Mouse (Mus musculus) heart, adult 2 months (tissue): Measurements from ENCODE around the gene Mybph. TPM values are rescaled to one million over a fixed set of nuclear protein-coding genes. Genes with fewer than 3 reads are reported as not detected.
A peak's percentile ranks its signal among the peaks of the same experiment; 100 is the strongest.

Experiments used
- DNase-seq, 2 experiments: peaks; one replicate each; pipeline ENCODE4 v3.0.0; 2021
- H3K27ac ChIP-seq: fragments of 200-600 bp; 2 replicates; pipeline ENCODE4 v1.8.1; 2022
- H3K27me3 ChIP-seq: fragments of 200-500 bp; 2 replicates; pipeline ENCODE4 v1.6.1; 2012; ENCODE audit warnings: mild to moderate bottlenecking, low read length, inconsistent platforms, mixed read lengths; ENCODE audit not compliant: control insufficient read depth, insufficient read depth
- H3K36me3 ChIP-seq: fragments of 200-500 bp; 2 replicates; pipeline ENCODE4 v1.6.1; 2012; ENCODE audit warnings: low read length, inconsistent platforms; ENCODE audit not compliant: control insufficient read depth, insufficient read depth
- H3K4me1 ChIP-seq: fragments of 200-500 bp; 2 replicates; pipeline ENCODE4 v1.6.1; 2011; ENCODE audit warnings: low read length; ENCODE audit not compliant: control insufficient read depth, insufficient read depth
- H3K4me3 ChIP-seq: fragments of 200-600 bp; 2 replicates; pipeline ENCODE4 v1.8.1; 2022
- H3K79me2 ChIP-seq: fragments of 200-500 bp; replicated peaks from 2 replicates; pipeline ENCODE4 v1.6.1; 2012; ENCODE audit warnings: mild to moderate bottlenecking, inconsistent platforms, low read length, moderate library complexity, mixed read lengths; ENCODE audit not compliant: control insufficient read depth, insufficient read depth
- H3K9ac ChIP-seq: fragments of 200-500 bp; 2 replicates; pipeline ENCODE4 v1.6.1; 2012; ENCODE audit warnings: low read depth, mild to moderate bottlenecking, control low read depth, inconsistent platforms, low read length, mixed read lengths
- CTCF ChIP-seq: fragments of 200-600 bp; IDR thresholded peaks from 2 replicates; pipeline ENCODE4 v1.8.1; 2022; ENCODE audit warnings: antibody characterized with exemption, mild to moderate bottlenecking, moderate library complexity
- EP300 ChIP-seq: fragments of 200-500 bp; IDR thresholded peaks from 2 replicates; pipeline ENCODE4 v1.6.1; 2011; ENCODE audit warnings: low read depth, low read length, control low read depth; ENCODE audit not compliant: insufficient read depth
- POLR2A ChIP-seq: fragments of 200-500 bp; IDR thresholded peaks from 2 replicates; pipeline ENCODE4 v1.6.1; 2011; ENCODE audit warnings: mild to moderate bottlenecking, low read depth, low read length, control low read depth; ENCODE audit not compliant: insufficient read depth
- WGBS: fragments of 180-500 bp; shearing (Covaris S2); methylation state at CpG from one replicate; pipeline ENCODE4 v1.1.7; 2018; 5-methylcytosine and 5-hydroxymethylcytosine counted together
- intact Hi-C: fragments of 180-260 bp; cut with DNase I; formaldehyde crosslinking; loops from one replicate; pipeline ENCODE4 v1.15.1; 2025
- polyA plus RNA-seq: library from polyadenylated mRNA; depleted of rRNA; stranded (reverse); fragments of >200 nt; gene quantifications from 2 replicates; pipeline ENCODE4 v1.2.3, GENCODE M21; 2012
- total RNA-seq, 2 experiments: library from RNA; stranded (reverse); gene quantifications; 2 replicates each; pipeline ENCODE4 v1.2.3; 2021

The Mybph gene
- total and polyA plus RNA-seq, 3 experiments = 0.16 TPM; not detected in 2

DNA sequence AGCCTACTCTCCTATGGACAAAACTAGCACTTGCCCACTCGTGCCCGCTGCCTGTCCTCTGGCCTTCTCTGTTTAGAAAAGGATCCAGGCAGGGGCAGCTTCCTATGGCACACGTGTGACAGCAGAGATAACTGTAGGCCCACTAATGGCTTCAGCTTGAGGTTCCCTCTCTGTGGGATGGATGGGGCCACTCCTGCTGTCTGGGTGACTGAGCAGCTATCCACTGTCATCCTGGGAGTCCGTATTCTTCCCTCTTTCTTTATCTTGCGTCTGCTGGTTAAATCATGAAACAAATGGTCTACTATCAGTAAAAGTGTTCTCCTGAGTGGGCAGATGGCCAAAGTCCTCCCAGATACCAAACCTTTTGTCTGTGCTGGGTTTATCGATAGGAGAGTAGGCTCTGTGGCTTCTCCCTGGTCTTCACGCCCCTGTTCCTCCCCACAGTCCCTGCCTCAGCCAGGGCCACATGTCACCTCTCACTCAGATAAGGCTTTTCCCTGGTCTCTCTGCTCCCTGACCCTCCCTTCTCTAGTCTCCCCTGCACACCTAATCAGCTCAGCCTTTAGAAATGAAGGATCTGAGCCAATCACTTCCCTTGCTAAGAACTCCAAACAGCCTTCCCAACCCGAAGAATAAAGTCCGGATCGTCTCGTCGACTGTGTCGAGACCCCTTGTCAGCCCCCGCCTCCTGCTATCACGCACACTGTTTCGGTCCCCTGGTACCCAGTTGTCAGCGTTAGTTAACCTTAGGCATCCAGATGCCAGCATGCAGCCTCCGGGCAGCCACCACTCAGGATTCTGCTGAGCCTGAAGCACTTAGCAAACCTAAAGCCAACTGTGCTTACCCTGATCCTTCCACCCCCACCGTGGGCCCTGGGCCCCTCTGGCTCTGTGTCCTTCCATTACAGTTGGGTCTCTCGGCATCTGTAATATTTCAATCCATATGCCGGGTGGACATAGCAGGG is 40.3 kb upstream of the Mybph start:
- Histone ChIP-seq H3K4me1 (no peaks in the 10 kb centered on the region), H3K9ac (no peak overlapping the region), H3K36me3 (no peaks in the 10 kb centered on the region), H3K4me3 (no peak overlapping the region), H3K27ac (no peak overlapping the region), H3K79me2 (no peaks in the 10 kb centered on the region), H3K27me3 (no peaks in the 10 kb centered on the region)
- intact Hi-C loops = loop anchor here (1.0 to 2.0 kb wide), 2 partner anchors 44 to 179 kb away; partner anchors contain the start of gene Ppfia4
- TF ChIP-seq EP300 = no peak
- TF ChIP-seq CTCF = no peak
- no peak for TF ChIP-seq POLR2A
- WGBS = 54% methylated on average over 21 of the region's 21 CpGs
- DNase-seq = no peak

DNA sequence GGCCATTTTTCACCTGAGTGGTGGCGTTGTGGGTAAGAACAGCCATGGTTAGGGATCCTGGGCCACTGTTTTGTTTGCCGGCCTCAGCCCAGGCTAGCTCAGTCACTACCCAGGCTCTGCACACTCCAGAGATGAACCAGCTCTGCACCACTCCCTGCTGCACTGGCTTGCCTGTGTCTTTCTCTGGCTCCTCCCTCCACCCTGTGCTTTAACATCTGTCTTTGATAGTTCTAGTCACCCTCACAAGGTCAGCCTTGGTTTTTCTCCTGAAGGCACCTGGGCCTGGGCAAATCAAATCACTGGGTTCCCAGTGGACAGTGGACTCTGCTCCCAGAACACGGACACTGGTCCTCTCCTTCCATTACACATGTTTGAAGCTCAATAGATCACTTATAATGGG is 39.1 kb upstream of the Mybph start:
- no peak for TF ChIP-seq POLR2A
- intact Hi-C loops = no loop called here
- H3K36me3 ChIP-seq = no peaks in the 10 kb centered on the region
- no peaks in the 10 kb centered on the region for H3K27me3 ChIP-seq
- no peak for DNase-seq
- H3K79me2 ChIP-seq = no peaks in the 10 kb centered on the region
- H3K4me1 ChIP-seq = no peaks in the 10 kb centered on the region
- no peak overlapping the region for H3K27ac ChIP-seq
- H3K9ac ChIP-seq = no peak overlapping the region
- 93% methylated on average over 3 of the region's 3 CpGs for WGBS
- no peak overlapping the region for H3K4me3 ChIP-seq

DNA sequence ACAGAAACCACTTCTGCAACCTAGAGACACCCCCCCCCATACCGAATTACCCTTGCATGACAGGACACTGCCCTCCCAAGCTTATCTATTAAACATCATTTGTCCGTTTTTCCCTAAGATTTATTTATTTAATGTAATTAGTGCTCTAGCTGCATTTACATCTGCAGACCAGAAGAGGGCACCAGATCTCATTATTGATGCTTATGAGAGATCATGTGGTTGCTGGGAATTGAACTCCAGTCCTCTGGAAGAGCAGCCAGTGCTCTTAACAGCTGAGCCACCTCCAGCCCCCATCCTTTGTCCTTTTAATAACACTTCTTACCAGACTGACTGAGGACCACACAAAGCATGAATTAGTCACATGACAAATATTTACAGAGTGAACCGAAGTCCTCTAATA is 38.6 kb upstream of the Mybph start:
- WGBS = 64% methylated on average over 3 of the region's 3 CpGs
- intact Hi-C loops = no loop called here
- Histone ChIP-seq H3K36me3 (no peaks in the 10 kb centered on the region), H3K9ac (no peak overlapping the region), H3K4me1 (no peaks in the 10 kb centered on the region), H3K27me3 (no peaks in the 10 kb centered on the region), H3K27ac (no peak overlapping the region), H3K4me3 (no peak overlapping the region), H3K79me2 (no peaks in the 10 kb centered on the region)
- no peak for DNase-seq
- no peak for TF ChIP-seq POLR2A
- peak; percentile 59 for TF ChIP-seq CTCF
- no peak for TF ChIP-seq EP300

DNA sequence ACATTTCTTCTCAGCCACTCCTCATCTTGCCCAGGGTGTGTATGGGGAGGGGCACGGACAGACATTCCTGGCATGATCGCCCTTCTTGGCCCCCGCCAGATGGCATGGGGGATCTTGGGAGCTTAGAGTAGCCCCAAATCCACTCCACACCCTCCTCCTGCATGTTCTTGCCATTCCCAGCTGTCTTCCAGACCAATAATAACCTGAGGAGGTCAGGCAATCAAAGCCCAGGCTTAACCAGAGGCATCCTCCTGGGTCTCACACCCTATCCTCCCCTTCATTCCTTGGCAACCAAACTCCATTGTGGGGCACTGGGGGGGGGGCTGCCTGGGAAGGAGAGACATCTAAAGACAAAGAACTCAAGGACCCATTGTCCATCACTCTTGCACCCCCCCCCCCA is 32.8 kb upstream of the Mybph start:
- intact Hi-C loops = no loop called here
- TF ChIP-seq CTCF = no peak
- Histone ChIP-seq H3K9ac (no peak overlapping the region), H3K27ac (no peak overlapping the region), H3K4me3 (no peak overlapping the region), H3K79me2 (no peaks in the 10 kb centered on the region), H3K27me3 (no peaks in the 10 kb centered on the region), H3K4me1 (no peaks in the 10 kb centered on the region), H3K36me3 (no peaks in the 10 kb centered on the region)
- DNase-seq = no peak
- 88% methylated on average over 3 of the region's 3 CpGs for WGBS

DNA sequence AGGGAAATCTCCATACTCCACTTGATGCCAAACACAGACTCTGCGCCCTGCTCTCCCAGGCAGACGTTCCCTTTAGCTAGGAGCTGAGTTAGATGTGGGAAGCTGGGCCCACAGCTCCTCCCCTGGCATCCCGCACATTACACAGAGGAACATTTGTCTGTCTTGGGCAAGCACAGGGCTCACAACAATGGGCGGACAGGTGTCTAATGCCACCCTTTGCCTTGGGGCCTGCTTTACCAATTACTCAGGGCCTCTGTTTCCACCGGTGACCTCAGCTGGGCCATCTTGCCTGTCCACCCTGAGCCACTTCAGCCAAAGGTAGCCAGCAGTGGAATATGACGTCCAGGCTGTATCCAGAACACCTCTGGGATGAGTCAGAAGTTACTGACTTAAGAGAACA is 31.8 kb upstream of the Mybph start:
- Histone ChIP-seq H3K27me3 (no peaks in the 10 kb centered on the region), H3K4me3 (no peak overlapping the region), H3K36me3 (no peaks in the 10 kb centered on the region), H3K27ac (no peak overlapping the region), H3K79me2 (no peaks in the 10 kb centered on the region), H3K4me1 (no peaks in the 10 kb centered on the region), H3K9ac (no peak overlapping the region)
- intact Hi-C loops = no loop called here
- WGBS = 81% methylated on average over 6 of the region's 6 CpGs
- no peak for DNase-seq
- TF ChIP-seq POLR2A = no peak
- no peak for TF ChIP-seq EP300
- TF ChIP-seq CTCF = no peak

DNA sequence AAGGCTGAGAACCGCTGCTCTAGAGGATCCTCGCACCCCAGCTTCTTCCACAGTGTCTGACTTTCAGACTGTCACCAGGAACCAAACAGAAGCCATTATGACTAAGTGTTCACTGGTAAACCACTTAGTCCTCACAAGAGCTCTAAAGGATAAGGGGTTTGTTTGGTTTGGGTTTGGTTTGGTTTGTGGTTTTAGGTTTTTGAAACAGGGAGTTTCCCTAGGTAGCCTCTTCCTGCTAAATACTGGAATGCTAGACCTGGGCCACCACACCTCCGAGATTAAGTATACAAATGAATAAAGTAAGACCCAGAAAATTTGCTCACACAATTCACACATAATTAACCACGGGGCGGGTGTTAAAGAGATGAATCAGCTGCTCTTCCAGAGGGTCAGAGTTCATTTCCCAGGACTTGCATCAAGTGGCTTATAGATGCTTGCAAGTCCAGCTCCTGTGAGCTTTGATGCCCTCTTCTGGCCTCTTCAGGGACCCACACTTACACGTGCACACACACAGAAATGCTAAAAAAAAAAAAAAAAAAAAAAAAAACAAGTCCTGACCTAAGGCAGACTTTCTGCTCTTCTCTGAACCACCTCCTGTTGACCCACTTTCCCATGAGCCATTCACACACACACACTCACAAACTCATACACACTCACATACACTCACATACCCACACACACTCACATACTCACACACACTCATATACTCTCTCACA is 30.6 kb upstream of the Mybph start:
- TF ChIP-seq CTCF (no peak), EP300 (no peak), POLR2A (no peak)
- H3K27ac ChIP-seq = no peak overlapping the region

More for the DNA sequence above, 30.6 kb upstream of the Mybph start:
- WGBS = 88% methylated on average over 6 of the region's 6 CpGs
- Histone ChIP-seq H3K4me3 (no peak overlapping the region), H3K4me1 (no peaks in the 10 kb centered on the region), H3K9ac (no peak overlapping the region), H3K36me3 (no peaks in the 10 kb centered on the region), H3K27me3 (no peaks in the 10 kb centered on the region), H3K79me2 (no peaks in the 10 kb centered on the region)
- DNase-seq = no peak
- intact Hi-C loops = no loop called here
